Mouse (Mus musculus): ENCODE measurements around the gene Ggact. TPM values are rescaled to one million over a fixed set of nuclear protein-coding genes. Genes with fewer than 3 reads are reported as not detected.
A peak's percentile ranks its signal among the peaks of the same experiment; 100 is the strongest.

The Ggact gene
- 10 to 100 TPM; 12.8 to 14.7 TPM for total RNA-seq (2021)
- long read RNA-seq, experiment 1, partial matches to known transcripts = 0 of 8 reads
- long read RNA-seq, experiment 1, other reads (novel, unspliced or antisense) = 1 of 8 reads
- long read RNA-seq, experiment 2, partial matches to known transcripts = 0 of 8 reads
- long read RNA-seq, experiment 2, other reads (novel, unspliced or antisense) = 3 of 8 reads

DNA sequence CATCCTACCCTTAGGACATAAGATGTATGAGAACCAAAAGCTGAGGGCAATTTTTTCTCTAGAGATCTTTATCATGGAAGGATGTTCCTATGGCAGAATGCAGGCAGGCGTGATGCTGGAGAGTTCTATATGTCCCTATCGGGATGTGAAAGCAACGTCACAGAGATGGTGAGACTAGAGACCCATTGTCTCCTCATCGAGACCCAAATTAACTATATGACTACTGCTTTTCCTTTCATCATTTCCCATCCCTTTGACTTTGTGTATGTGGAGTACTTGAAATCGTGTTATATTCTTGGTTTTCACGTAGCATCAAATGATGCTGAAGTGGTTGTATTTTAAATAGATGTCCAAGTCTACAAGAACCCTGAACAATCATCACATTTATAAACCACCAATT lies at the start of gene Ggact:
Gene Ggact, minus strand, starts transcription at position 101 of the 400 bp plus-strand sequence.
- intact Hi-C loops (cut with DNase I) = no loop called here
- DNase-seq = no peak

DNA sequence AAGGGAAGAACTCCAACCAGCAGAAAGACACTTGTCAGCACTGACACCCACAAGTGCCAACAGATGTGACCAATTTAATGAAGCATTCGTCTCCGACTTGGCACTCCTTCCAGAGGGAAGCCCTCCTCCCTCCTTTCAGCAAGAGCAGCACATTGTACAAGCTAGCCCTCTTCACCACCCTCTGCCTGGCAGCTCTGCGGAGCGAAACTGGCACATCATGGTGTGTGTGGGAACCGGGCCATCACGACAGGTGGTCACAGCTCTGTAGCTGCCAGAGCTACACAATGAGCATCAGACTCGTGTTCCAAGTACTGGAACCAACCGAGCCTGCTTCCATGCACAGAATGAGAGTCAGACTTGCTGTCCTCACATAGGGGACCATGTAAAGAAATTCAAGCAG lies 44.4 kb upstream of the Ggact start:
- DNase-seq = peak; percentile 11 to 19
- intact Hi-C loops (cut with DNase I) = loop anchor here (10.0 kb wide), 1 partner anchor 357 kb away; no protein-coding TSS in a partner anchor

DNA sequence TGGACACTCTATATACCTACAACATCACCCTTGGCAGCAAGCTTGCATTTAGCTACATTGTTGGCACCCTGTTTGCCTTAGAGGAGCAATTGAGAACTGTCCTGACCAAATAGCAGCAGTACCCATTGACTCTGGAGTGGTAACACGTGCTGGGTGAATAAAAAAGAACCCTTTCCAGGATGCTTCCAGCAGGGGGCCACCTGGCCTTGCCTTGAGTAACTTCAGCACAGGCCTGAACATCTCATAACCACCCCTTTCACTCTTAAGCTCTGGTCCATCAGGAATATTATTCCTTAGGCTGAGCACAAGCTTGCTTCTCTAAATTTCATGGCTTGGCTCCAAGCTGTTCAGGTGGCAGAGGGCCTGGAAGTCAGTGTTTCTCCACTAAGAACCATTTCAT lies 39.8 kb upstream of the Ggact start:
- intact Hi-C loops (cut with DNase I) = loop anchor here (5.0 to 10.0 kb wide), 2 partner anchors 289 to 361 kb away; no protein-coding TSS in a partner anchor

DNA sequence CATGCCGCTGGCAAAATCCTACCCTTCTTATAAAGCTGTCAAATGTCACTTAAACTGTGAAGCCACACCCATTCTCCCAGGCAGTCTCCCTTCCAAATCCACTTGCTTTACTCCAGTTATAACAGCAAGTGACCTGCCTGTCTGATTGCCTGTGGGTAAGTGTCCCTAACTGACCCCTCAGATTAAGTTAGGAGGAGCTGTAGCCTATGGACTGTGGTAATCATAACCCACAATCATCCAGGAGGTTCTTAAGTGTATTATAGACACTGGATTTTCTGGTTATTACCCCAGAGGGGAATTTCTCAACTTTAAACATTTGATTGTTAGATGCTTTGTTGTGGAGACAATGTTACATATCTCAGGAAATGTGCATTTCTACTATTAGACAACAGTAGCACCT lies 39.0 kb upstream of the Ggact start:
- no peak for DNase-seq
- intact Hi-C loops (cut with DNase I) = loop anchor here (5.0 to 10.0 kb wide), 2 partner anchors 290 to 362 kb away; no protein-coding TSS in a partner anchor

More for the DNA sequence above, 39.8 kb upstream of the Ggact start:
- peak in 1 of 2 experiments; percentile 13 for DNase-seq

DNA sequence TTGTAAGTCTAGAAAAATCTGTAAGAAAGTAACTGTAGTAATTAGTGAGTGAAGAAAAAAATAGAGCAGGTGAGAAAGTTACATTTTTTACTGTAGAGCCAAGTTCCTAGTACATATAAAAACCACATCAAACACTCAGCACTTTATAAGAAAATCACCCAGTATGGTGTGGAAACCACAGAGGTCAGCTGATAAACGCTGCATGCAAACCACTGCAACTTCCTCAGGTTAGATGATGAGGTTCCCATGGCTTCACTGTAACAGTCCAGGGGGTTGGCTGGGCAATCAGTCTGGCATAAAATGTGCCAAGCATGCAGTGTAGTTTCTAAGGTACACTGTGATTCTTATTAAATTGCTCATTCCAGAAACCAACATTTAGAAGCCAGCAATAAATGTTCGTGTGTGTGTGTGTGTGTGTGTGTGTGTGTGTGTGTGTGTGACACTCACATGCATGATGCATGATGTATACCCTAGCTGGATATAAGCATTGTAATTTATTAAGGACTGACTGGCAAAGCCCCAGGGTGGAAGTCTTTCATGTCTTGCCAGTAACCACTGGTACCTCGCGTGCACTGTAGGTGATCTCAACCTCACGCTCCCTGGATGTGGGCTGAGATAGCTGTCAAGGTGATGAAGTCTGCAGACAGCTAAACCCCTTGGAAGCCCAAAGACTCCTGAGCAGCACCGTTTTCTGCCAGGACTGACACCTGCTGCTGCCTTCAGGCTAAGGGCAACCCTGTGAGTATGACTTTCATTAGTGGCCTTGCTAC lies 38.3 kb upstream of the Ggact start:
- intact Hi-C loops (cut with DNase I) = loop anchor here (5.0 to 10.0 kb wide), 2 partner anchors 290 to 363 kb away; no protein-coding TSS in a partner anchor
- no peak for DNase-seq

GRCm38 (mm10) chr14:122950915-122951314 lies 37.4 kb upstream of the Ggact start:
- DNase-seq = no peak
- intact Hi-C loops (cut with DNase I) = loop anchor here (5.0 to 10.0 kb wide), 2 partner anchors 291 to 364 kb away; no protein-coding TSS in a partner anchor

DNA sequence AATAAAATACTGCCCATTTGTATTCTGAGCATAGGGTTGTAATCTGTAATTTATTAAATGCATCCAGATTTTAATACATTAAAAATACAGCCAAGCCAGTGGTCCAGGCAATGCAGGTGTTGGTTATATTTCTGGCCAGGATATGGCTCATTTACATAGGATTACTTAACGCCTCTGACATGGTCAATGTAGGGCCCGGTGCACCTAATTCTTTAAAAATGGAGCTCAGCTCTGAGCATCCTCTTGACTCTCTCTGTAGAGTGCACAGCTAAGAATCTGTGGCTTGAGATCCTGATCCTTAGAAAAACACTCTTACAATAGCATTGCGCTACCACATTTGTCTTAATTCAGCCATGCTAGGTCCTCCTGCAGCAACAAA lies 29.9 kb upstream of the Ggact start:
- intact Hi-C loops (cut with DNase I) = no loop called here
- no peak for DNase-seq

DNA sequence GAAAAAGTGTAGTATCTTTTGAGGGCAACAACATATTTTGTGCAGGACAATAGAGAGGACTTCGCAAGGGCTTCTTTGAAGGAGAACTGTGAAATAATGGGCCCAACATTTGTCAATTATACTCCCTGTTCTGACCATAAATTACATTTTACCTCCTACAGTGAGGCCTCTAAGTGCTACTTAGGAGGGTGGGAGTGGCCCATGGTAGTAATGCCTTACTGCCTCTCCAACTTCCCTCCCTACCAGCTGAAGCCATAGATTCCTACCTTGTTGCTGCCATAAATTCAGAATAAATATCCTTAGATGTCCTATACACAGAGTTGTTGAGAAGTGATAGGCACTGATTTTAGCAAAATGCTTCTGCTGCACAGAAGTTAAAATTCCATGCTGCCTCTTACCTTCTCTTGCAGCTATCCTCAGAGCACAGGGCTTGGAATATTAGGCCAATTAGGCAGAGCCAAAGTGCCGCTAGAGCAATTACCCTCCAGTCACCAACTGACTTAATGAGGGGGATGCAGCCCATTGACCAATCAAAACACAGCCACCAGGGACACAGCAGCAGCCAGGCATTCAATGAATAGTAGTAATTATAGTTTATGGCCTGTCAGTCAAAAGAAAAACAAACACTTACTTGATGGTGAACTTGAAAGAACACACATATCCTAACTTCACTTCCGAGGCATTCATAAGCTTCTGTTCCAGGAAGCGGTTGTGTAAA lies 29.4 kb upstream of the Ggact start:
- intact Hi-C loops (cut with DNase I) = no loop called here
- no peak for DNase-seq

GRCm38 (mm10) chr14:122936460-122936859 lies 22.9 kb upstream of the Ggact start:
- no peak for DNase-seq
- intact Hi-C loops (cut with DNase I) = no loop called here

GRCm38 (mm10) chr14:122920011-122920410 lies 6.5 kb upstream of the Ggact start:
- intact Hi-C loops (cut with DNase I) = no loop called here
- DNase-seq = no peak

- no peak for DNase-seq
- intact Hi-C loops (cut with DNase I) = no loop called here
These were observed 4.1 kb upstream of the Ggact start for GRCm38 (mm10) chr14:122917676-122918075.

DNA sequence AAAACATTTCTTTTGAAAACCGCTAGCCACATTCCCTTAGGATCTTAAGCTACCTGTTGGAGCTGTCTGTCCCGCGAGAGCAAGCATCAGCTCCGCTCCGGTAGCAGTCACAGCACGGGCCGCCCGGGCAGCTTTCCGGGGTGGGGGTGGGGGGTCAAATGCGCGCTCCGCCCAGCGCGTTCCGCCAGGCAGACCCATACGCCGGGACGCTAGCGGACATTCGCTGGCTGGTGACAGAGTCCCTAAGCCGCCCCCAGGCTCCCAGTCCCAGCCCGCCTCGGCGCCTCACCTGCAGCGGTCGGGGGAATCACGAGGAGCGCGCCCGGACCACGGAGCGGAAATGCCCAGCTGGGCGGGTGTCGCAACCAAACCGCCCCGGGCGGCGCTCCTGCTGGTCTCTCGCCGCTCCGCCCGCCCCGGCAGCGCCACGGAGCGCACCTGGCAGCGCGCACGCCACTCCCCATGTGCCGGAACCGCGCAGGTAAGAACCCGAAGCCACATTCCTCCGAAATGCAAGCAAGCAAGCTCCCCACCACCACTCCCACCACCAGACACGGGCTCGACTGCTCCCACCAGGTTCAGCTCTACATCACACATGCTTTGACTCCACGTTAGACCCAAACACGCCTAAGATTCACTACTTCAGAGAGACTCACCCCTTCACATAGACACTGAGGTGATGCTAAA lies 602 bp downstream of the Ggact start:
- intact Hi-C loops (cut with DNase I) = no loop called here
- peak; percentile 29 to 45 for DNase-seq

GRCm38 (mm10) chr14:122912137-122912536 lies 1.4 kb downstream of the Ggact start:
- no peak for DNase-seq
- intact Hi-C loops (cut with DNase I) = no loop called here

DNA sequence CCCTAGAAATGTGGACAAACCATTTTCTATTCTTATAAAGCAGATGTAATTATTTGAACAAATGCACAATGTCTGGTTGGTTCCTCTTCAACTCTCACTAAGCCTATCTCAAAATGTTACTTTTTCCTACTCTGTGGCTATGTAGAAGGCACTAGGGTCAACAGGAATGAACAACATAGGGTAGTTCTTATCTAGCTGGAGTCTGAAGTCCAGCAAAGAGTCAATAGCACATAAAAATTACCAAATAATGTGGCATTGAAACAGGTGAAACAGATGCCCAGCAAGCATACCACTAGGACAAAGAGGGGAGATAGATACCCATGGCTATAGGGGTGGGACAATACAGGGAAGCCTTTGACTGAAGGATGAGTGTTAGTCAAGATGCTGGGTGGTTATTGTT lies 2.3 kb downstream of the Ggact start:
- intact Hi-C loops (cut with DNase I) = no loop called here
- DNase-seq = no peak

DNA sequence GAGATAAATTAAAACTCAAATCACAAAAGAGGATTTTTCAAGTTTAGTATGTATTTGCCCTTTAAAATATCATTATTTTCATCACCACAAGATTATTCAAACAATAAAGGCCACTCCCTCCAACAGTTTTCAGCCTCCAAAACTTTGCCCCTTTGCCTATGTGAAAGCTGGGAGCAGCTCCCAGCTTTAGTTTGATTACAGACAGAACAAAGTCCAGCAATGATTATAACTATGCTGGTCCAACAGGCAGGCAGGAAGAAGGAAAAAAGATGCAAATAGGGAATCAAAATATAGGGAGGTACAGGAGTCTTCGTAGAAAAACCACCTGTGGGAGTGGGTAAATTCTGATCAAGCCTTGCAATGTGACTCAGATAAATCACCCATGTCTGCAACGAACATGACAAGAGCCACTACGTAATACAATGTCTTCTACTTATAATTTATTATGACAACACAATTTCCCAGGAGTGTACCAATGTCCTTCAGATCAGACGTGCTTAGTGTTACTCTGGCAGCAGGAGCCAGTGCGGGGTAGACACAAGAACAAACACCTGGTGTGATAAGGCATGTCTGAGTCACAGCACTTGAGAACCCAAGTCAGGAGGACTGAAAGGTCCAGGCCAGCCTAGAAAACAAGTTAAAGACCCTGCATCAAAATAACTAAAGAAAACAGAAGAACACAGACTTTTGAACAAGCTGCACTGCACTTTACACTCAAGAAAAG lies 4.0 kb downstream of the Ggact start:
- intact Hi-C loops (cut with DNase I) = no loop called here
- no peak for DNase-seq

DNA sequence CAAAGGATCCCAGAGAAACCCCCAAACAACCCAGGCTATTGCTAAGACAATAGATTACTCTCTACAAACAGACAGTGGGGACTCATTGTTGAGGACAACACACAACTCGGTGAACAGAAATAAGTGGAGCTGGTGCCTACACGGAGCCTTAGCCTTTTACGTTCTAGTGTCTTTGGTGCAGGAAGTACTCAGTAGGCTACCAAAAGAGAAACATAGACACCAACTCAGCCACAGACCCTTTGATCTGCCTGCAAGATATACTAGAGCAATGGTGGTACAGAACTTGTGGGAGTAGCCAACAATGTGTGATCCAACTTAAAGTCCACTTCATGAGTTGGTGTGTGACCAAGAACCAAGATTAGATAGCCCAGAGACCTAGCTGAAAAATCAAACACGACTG lies 5.5 kb downstream of the Ggact start:
- no peak for DNase-seq
- intact Hi-C loops (cut with DNase I) = no loop called here

- DNase-seq = no peak
- intact Hi-C loops (cut with DNase I) = no loop called here
These were observed 8.6 kb downstream of the Ggact start for GRCm38 (mm10) chr14:122905007-122905406.

DNA sequence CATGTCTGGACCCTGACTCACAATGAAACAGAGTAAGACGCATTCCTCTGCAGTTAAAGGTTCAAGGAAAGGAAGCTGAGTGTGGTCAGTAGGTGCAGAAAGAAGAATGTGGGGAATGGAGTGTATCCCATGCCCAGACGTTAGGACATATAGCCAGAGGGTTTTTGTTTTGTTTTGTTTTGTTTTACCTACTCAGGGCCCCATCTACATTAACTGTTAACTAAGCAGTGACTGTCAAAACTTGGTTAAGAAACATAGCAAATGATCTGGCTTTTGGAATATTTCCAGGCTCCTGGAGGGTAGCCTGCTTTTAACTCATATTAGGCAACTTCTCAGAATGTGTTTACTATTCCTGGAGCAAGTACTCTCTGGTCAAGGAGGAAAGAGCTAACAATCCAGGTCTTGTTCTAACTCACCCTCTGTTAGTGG lies 9.6 kb downstream of the Ggact start:
- intact Hi-C loops (cut with DNase I) = no loop called here

GRCm38 (mm10) chr14:122902884-122903283 lies 10.7 kb downstream of the Ggact start:
- intact Hi-C loops (cut with DNase I) = no loop called here

More for the DNA sequence above, 9.6 kb downstream of the Ggact start:
- no peak for DNase-seq

GRCm38 (mm10) chr14:122902136-122902535 lies 11.4 kb downstream of the Ggact start:
- intact Hi-C loops (cut with DNase I) = no loop called here
- DNase-seq = no peak

More at GRCm38 (mm10) chr14:122902884-122903283, 10.7 kb downstream of the Ggact start:
- peak; percentile 38 to 49 for DNase-seq

All from gastrocnemius, postnatal 36 days (tissue).